Mouse (Mus musculus) liver, adult 2 months (tissue): ENCODE measurements around the gene Maff.

Experiments used
- CTCF ChIP-seq: fragments of 200-500 bp; IDR thresholded peaks from 2 replicates; pipeline ENCODE4 v1.5.1; 2011; ENCODE audit warnings: low read depth, low read length, control low read depth
- POLR2A ChIP-seq: fragments of 200-500 bp; IDR thresholded peaks from 2 replicates; pipeline ENCODE4 v1.6.1; 2011; ENCODE audit warnings: low read length, control low read depth; ENCODE audit not compliant: insufficient read depth; ENCODE audit errors: extremely low read depth

DNA sequence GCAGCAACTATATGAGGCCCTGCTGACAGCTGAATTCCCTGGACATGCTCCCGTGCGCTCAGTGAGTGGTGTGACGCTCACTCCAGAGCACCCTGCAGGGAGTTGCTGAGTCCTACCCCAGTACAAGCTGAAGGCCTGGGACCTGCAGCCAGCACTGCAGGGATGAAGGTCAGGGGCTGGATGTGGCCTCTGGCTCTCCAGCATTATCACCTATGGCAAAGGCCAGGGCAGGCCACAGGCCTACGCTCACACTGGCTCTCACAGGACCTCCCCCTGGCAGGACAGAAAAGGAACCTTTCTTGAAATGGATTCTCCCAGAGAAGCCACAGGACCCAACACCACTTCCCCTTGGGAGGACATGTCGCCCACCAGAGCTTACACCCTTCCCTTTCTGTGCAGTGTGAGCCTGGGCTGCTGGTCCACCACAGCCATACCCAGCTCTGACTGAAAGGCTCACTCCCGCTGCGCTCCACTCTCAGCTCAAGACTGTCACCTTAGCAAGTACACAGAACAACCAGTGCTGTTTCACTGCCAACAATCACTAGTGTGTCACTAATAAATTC, 23.9 kb downstream of the Maff start:
- no peak for TF ChIP-seq CTCF
- no peak for TF ChIP-seq POLR2A
